Mouse (Mus musculus): ENCODE data around the gene Insl3.
A peak's percentile ranks its signal among the peaks of the same experiment; 100 is the strongest.
"Not testable (repeated sequence)": the region's sequence is repeated elsewhere in the genome, so short reads cannot be mapped to it uniquely, and the experiment has no call there.

Gene Insl3

DNA sequence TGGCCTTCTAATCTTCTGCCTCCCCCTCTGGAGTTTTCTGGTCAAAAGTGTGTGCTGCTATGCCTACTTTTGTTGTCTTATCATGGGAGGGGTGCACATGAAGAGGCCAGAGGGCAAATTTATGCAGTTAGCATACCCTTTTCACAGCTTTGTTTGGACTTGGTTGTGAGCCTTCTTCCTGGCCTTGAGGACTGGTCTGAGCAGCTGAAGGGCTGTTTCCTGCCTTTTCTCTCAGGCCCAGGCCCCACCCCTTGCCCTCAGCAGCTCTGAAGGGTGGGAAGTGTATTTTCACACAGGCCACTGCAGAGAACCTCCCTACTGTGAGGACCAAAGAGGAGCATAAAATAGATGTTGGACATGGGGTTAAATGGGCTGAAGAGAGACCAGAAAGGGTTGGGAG, 11.5 kb upstream of the Insl3 start:
- DNase-seq, result peak; percentile 49 to 65

DNA sequence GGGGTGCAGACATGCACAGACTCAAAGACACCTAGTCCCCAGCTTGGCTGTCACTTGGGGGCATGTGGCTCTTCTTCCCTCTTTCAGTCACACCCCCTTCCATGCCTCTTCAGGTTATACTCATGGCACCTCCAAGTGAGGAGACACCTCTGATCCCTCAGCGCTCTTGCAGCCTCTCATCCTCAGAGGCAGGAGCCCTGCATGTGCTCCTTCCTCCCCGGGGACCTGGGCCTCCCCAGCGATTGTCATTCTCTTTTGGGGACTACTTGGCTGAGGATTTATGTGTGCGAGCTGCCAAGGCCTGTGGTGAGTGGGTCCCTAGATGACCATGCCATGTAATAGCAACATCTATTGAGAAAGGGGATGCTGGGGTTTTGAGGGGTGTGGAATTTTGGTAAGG, 10.8 kb upstream of the Insl3 start:
- no peak for DNase-seq

DNA sequence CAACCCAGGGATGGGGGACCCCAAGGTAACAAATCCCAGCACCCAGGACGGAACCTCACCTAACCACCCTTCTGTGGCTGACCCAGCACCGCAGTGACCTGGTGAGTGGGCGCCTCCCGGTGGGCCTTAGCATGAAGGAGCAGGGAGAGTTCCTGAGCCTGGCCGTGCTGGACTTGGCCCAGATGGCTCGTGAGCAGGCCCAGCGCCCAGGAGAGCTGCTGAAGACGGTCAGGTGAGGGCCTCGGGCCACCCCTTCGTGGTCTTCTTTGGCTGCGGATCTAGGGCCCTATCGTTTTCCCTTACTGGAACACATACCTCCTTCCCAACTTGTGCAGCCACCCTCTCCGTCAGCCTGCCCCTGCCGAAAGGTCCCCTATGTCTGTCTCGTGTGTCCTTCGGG, 9.9 kb upstream of the Insl3 start:
- no peak for DNase-seq

DNA sequence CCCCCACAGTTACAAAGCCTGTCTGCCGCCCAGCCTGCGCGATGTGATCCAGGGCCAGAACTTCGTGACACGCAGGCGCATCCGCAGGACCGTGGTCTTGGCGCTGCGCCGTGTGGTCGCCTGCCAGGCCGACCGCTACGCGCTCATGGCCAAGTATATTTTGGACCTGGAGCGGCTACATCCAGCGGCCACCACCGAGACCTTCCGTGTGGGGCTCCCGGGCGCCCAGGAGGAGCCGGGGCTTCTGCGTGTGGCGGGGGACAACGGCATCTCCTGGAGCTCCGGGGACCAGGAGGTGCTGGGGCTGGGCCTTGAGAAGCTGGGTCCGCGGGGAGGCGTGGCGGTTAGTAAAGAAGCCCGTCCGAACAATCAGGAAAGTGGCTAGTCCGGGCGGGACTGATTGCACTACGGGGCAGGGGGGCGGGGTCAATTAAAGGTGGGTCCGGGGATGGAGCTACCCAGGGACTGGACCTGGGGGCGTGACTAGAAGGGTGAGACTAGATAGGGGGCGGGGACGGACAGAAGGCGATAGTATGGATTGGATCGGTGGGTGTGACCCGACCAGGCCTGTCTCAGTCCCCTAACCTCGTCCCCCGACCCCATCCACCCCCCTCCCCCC, 9.4 kb upstream of the Insl3 start:
- no peak for DNase-seq

DNA sequence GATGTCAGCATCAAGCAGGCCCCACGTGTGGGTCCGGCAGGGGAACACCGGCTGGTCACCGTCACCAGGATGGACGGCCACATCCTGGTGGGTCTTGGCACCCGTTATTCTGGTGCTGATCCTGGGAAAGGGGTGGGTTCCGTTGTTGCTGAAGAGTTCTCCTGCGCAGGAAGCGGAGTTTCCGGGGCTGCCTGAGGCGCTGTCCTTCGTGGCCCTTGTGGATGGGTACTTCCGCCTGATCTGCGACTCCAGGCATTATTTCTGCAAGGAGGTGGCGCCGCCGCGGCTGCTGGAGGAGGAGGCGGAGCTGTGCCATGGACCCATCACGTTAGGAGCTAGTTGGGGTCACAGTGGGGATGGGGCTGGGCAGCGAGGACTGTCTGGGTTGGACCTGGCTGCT, 8.5 kb upstream of the Insl3 start:
- no peak for DNase-seq

DNA sequence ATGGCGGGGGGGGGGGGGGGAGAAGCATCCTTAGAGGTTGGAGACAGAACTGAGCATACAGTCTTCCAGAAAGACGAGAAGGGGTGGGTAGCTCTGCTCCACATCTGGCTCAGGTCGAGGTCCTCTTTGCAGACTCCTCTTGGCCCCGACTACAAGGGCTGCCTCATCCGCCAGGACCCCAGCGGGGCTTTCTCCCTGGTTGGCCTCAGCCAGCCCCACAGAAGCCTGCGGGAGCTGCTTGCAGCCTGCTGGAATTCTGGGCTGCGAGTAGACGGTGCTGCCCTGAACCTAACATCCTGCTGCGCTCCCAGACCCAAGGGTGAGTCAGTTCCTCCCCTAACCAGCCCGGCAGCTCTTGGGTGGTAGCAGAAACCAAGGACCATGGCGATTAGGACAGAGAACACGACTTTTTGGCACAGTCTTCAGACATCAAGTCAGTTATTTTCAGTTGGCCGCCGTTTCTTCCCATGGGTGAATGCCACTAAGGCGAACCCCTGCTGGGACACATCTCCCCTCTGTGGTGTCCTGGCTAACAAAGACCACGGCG, 7.6 kb upstream of the Insl3 start:
- DNase-seq, result no peak

DNA sequence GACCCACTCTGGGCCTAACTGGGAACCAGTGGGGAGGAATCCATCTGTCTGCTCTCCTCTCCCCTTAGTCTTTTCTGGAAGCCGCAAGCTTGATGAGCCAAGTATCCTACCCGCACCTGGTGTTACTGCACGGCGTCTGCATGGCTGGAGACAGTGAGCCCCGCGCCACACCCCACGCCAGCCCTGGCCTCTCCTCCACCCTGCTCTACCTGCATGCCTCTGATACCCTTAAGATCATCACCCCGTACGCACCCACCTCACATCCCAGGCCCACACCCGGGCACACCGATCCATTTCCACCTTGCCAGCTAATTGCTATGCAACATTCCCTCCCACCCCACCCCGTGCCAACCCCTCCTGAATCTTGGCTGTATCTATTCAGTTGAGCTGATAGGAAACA, 6.2 kb upstream of the Insl3 start:
- DNase-seq, result no peak

DNA sequence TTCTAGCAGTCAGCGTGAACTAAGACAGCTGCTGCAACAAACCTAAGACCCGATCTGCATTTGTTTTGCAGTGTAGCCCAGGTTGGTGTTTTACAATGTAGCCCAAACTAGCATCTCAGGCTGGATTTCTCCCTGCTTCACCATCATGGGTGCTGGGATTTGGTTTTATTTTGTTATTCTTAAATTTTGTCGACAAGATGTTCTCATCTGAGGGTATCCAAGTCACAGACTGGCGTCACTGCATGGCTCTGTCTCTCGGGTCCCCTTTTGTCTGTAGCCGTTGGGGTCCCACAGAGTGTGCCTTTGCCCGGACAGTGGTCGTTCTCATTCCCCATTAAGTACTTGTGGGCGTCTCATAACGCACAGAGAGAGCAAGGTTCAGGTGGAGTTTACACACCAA, 4.3 kb upstream of the Insl3 start:
- DNase-seq, result no peak

DNA sequence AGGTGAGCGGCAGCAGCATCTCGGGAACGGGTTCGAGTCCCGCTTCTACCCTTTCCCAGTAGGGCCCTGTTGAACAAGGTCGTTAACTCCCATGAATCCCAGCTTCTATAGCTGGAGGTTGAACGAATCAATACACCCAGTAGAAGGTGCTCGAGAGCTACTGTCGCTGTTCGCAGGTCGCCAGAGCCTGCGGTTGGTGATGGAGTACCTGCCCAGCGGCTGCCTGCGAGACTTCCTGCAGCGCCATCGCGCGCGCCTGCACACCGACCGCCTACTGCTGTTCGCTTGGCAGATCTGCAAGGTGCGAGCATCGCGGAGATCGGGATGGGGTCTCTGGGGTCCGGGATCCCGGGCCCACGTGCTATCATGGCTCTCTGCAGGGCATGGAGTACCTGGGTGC, 3.4 kb upstream of the Insl3 start:
- DNase-seq, result peak in 1 of 2 experiments; percentile 6

DNA sequence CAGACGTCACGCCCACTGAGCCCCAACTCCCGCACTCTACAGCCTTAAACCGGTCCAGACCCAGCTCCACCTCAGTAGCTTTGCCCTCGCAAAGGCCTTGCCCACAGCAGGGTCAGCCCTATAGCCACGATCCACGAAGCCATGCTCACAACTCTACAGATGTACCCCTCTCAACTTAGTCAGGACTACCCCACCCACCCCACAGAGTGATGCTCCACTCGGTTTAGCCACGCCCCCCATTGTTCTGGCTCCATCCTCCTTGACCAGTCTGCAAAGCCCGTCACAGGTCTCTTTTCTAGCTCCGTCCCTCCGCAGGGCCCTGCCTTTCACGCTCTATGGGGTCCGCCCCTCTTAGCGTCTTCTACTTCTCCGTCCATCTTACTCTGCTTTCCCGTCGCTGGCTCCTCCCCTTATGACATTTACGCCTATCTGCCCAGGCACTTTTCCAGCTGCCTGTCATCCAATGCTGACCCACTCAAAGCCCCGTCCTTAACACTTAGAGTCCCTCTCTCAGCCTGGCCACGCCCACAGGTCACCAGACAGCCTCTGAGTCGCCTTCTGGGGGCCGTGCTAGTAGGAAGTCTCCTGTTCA, 2.8 kb upstream of the Insl3 start:
- no peak for DNase-seq

DNA sequence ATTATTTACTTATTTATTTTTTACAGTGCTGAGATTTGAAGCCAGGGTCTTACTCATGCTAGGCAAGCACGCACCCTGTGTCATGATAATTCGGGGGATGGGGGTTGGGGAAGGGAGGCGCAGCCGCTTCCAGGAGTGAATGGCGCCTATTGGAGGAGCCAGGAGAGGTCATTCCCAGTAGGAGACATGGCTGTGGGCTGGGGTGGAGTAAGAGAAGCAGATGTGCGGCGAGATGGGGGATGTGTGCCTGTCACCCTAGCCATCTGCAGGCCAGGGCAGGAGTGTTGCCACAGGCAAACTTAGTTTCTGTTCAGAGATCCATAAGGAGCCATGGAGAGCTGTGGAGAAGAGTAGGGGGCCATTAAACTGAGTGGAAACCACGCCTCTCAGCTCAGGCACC, 1.4 kb upstream of the Insl3 start:
- no peak for DNase-seq

DNA sequence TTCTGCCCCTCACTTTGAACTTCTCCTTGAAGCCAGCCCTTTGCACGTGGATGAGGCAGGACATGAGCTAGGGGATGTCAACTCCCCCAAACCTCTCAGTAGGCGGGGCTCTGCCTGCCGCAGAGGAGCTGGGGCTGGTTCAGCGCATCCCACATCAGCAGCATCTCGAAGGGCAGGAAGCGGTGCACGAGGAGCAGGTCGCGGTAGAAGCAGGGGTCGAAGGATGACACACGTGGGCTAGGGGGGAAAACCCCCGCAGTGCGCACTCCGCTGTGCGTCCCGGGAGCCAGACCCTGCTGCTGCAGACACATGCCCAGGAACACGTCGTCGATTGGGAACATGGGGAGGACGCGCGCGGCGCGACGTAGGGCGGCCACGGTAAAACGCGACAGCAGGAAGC, 3.5 kb downstream of the Insl3 start:
- DNase-seq, result peak in 1 of 2 experiments; percentile 11

DNA sequence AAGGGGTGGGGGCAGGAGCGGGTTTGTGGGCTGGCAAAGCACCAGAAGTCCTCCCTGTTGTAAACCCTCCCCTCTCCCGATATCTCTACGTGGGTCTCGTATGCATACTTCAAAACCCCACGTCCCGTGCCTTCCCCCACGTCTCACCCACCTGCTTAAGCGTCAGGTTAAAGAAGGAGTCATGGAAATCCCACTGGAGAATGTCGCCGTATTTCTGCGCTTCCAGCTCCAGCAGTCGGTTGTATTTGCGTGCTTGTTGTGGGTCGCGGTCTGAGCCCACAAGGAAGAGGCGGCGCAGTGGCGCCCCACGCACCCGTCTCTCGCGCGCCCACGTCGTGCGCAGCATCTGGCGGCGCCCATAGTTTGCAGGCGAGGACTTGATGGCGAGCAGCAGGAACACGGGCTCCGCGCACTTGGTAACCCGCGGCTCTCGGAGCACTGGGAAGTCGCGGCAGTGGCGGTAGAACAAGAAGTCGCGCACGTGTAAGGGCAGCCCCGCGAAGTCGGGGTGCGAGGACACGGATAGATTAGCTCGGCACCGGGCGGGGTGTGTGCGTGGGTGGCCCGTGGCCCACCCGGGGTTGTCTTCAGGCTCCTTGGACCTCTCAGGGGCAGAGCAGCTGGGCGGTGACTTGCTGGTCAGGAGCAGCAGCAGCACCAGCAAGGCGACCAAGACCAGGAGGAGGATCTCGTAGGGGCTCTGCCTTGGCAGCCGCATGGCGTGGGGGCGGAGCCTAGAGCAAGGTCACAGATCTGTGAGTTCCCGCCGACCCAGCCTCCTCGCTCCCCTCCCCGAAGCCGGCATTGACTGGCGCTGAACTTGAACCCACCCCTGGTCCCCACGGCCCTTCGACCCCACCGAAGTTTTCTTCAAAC, 4.4 kb downstream of the Insl3 start:
- no peak for DNase-seq

DNA sequence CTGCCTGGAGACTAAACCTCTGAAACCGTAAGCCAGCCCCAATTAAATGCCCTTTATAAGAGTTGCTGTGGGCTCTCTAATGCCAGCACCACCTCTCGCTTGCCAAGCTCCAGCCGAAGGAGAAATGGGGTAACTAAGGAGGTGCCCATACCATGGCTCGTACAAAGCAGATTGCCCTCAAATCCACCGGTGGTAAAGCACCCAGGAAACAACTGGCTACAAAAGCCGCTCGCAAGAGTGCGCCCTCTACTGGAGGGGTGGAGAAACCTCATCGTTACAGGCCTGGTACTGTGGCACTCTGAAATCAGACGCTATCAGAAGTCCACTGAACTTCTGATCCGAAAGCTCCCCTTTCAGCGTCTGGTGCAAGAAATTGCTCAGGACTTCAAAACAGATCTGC, 6.4 kb downstream of the Insl3 start:
- not testable (repeated sequence) for DNase-seq

DNA sequence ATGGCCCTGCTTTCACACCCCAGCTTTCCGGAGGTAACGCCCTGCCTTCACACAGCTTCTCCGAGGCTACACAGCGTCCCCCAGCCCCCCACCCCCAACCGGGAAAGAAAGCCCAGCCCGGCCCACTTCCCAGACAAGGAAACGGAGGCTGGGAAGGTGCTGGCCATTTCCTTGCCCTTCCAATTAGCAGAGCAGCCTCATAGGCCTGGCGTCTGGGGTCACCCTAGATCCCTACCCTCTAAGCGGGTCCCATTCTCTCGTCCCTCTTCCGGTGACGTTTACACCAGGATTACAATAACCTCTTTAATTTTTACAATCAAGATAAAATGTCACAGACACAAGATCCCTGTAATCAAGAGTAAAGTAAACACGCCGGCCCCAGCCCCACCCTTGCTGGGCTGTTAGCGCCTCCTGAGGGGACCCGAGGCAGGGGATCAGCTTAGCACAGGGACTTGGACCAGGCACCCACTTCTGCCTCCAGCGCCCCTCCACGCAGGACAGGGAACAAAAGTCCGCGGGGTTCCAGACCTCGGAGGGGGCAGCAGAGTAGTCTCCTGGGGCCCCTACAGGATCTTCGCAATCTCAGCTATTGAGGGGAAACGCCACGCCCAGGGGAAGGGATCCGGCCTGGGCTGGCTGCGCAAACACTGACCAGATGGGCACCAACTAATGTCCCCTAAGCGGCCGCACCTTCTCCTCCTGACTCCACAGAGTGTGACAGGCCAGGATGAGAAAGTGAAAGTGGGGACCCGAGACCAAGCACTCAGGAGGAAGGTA, 11.7 kb downstream of the Insl3 start:
- DNase-seq, result no peak

DNA sequence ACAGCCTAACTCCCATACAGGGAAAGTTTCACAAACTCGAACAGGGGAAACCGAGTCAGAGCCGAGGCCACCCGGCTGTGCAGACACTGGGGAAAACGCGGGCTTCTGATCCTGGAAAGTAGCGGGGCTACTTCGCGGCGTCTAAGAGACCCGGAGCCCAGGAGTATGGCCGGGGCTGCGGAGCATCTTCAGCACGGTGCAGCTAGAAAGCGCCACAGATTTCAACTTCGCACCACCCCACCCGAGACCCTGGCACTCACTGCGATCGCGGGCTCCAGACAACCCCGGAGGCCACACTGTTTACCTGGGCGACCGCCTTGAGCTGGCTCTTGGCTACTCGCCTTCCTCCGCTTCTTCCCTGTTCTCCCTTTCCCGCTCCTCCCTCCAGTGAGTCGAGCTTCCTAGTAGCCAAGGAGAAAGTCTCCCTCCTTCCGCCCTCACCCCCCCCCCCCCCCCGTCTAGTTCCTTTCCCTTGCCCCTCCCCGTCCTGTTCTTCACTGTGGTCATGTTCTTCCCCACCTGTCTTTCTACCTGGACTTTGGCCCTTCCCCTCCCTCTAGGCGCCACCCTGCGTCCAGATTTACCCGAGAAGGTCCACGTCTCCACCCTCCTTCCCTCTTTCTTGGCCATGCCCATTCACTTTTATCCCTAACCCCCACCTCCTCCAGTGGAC, 12.5 kb downstream of the Insl3 start, which contains the start of gene B3gnt3:
TSS of gene B3gnt3 (minus strand) at position 376 of the 673 bp plus-strand sequence.
- no peak for DNase-seq

DNA sequence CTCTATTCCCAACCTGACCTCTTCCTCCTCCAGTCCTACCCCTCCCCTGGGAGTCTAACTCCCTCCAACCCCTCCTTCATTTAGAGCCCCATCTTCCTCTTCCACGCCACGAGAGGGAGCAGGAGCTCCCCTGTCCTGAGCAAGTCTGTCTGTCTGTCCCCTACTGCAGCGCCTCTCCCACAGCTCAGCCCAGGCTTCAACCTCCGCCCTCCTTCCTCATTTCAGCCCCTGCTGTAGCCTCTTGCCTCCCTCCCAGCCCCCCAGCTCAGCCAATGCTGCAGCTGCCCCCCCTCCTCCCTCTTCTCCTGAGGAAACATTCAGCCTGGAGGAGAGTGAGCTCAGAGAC, 13.0 kb downstream of the Insl3 start:
- DNase-seq, result no peak

DNA sequence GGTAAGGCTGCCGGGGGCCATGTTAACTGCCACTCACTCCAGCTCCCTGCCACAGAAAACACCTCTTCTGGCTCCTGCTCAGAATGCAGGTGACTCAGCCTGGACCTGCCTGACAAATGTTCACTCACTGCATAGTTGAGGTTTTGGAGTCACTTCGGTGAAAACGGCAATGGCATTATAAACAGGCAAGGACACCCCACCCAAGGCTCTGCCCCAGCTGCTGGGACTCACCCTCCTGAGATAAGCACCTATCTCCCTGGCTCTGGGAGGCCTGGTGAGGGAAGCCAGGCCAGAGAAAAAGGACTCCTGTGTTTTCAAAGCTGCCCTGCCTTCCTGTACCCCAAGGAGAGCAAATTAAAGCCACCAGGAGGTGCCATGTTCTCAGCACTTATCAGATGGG, 13.9 kb downstream of the Insl3 start:
- DNase-seq, result no peak

DNA sequence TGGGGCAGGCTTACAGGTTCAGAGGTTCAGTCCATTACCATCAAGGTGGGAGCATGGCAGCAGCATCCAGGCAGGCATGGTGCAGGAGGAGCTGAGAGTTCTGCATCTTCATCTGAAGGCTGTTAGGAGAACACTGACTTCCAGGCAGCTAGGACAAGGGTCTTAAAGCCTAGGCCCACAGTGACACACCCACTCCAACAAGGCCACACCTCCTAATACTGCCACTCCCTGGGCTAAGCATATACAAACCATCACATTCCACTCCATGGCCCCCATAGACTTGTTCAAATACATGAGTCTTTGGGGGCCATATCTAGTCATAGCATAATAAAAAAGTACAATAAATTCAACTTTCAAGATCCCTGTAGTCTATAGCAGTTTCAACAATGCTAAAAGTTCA, 14.4 kb downstream of the Insl3 start:
- not testable (repeated sequence) for DNase-seq

DNA sequence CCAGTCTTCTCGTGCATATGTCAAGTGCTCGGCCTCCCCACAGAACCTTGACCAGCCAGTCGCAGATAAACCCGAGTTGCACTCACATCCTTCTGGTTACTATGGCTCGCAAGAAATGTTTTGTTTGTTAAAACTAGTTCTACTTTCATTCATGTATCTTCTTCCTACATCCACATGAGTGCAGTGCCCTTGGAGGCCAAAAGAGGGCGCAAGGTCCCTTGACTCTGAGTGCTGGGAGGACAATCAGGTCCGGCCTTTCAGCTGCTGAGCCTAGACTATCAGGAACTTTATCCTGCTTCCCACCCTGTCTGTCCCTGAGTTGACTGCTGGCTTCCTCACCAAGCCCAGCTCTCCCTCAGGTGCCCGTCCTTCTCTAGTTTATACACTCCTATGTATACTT, 18.9 kb downstream of the Insl3 start:
- peak; percentile 40 to 66 for DNase-seq

DNA sequence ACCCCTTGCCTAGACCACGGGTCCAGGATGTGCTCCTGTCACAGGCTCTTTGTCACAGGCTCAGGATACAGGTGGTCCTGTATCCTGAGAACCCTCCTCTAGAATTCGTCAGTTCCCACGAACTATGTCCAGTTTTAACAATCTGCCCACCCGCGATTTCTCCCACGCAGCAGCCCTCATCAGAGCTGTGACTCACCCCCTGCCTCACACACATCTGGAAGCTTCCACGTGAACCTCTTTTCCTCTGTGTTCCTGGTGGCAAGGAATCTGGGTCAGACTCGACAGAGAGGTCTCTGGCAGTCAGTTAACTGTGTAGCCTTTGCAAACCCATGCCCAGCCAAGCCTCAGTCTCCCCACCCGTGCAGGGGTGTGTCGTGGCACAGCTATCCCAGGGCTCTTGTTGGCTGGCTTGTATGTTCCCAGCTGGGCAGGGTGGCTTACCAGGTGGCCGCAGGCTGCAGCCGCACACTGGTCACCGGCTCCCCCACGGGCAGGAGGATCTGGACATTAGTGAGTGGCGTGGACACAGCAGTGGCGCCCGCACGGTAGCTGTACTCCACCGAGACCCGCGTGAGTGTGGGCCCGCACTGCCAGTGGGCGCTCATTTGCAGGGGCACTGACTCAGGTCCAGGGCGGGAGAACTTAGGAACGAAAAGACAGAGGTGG, 20.3 kb downstream of the Insl3 start:
- no peak for DNase-seq
